Comparison of ENCODE assay signal across 8 mouse cellular contexts in the genomic region with DNA sequence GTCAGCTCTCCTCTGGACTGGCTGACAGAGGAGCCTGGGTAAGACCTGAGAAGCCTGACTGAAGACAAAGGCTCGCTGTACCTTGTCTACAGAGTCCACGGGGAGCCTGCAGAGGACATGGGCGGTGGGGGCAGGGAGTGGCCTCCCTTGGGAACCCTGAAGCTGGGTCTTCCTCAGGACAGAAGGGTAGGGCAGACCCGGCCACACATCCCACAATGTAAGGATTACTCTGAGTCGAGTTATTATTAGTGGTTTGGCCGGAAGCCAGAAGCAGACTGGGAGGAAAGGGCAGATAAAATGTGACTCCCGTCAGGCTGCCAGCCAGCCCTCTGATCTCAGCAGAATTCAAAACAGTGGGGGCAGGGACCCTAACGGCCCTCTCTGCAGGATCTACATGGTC. TPM values are rescaled to one million over a fixed set of nuclear protein-coding genes. Genes with fewer than 3 reads are reported as not detected.
DNase-seq lines count a peak whose midpoint lies in the region; ATAC-seq and TF ChIP-seq lines count a peak whose summit lies in the region.

No protein-coding gene starts in this region.

- TF ChIP-seq POLR2A in liver, adult 2 months (IDR thresholded peaks at IDR 0.05; ENCODE audit: extremely low read depth, insufficient read depth, low read length) = no peak

- peak overlapping the region; percentile 37 for H3K9ac ChIP-seq in hindbrain, embryonic 14.5 days
- H3K9ac ChIP-seq in liver, adult 2 months (ENCODE audit: low read depth, low read length) = peak overlapping the region; percentile 10; the same call in 1 of the 2 replicates
- H3K9ac ChIP-seq in midbrain, postnatal 0 days (replicated peaks; ENCODE audit: low read length, poor library complexity, severe bottlenecking) = no peak overlapping the region

- DNase-seq in 416B (ENCODE audit: low read depth) = peak; percentile 90
- peak; percentile 25 for DNase-seq in c-Kit-positive CD71-negative TER-119-negative erythroid progenitor cells, embryonic 14.5 days (ENCODE audit: low read depth)
- DNase-seq in gastrocnemius, adult 2 months = peak; percentile 87
- peak; percentile 66 for DNase-seq in hindbrain, embryonic 14.5 days (ENCODE audit: low spot score)
- DNase-seq in liver, adult 2 months (ENCODE audit: extremely low read depth, low read depth, low spot score) = peak; percentile 67
- DNase-seq in midbrain, postnatal 0 days (ENCODE audit: low spot score) = peak; percentile 52
- no peak for DNase-seq in frontal cortex, adult 2 months (ENCODE audit: extremely low spot score in 1 of 2, low spot score in 1 of 2)
- DNase-seq in right cerebral cortex, adult 18-20 months = no peak

- intact Hi-C loops in gastrocnemius, adult 2 months (cut with DNase I) = no loop called here

- TF ChIP-seq CTCF in gastrocnemius, adult 2 months (IDR thresholded peaks at IDR 0.05) = no peak
- TF ChIP-seq CTCF in liver, adult 2 months (IDR thresholded peaks at IDR 0.05; ENCODE audit: low read depth, low read length) = no peak
- TF ChIP-seq CTCF in midbrain, postnatal 0 days (IDR thresholded peaks at IDR 0.05) = no peak

- H3K36me3 ChIP-seq in hindbrain, embryonic 14.5 days (replicated peaks; ENCODE audit: control insufficient read depth, insufficient read depth) = no peaks in the 10 kb centered on the region
- no peaks in the 10 kb centered on the region for H3K36me3 ChIP-seq in liver, adult 2 months (ENCODE audit: control insufficient read depth, insufficient read depth, low read length)
- H3K36me3 ChIP-seq in midbrain, postnatal 0 days (ENCODE audit: insufficient read depth, low read length) = no peaks in the 10 kb centered on the region

- H3K27ac ChIP-seq in gastrocnemius, adult 2 months = peak overlapping the region; percentile 88
- H3K27ac ChIP-seq in hindbrain, embryonic 14.5 days = peak overlapping the region; percentile 68; the same call in 1 of the 2 replicates
- H3K27ac ChIP-seq in liver, adult 2 months (replicated peaks; ENCODE audit: insufficient read depth, low read depth, low read length) = peak overlapping the region; percentile 68
- H3K27ac ChIP-seq in midbrain, postnatal 0 days (ENCODE audit: low read depth, low read length) = peak overlapping the region; percentile 59; the same call in 1 of the 2 replicates

- H3K27me3 ChIP-seq in hindbrain, embryonic 14.5 days (ENCODE audit: control insufficient read depth, insufficient read depth, low read length) = no peaks in the 10 kb centered on the region
- H3K27me3 ChIP-seq in liver, adult 2 months (ENCODE audit: control insufficient read depth, insufficient read depth, low read length) = no peaks in the 10 kb centered on the region
- H3K27me3 ChIP-seq in midbrain, postnatal 0 days (ENCODE audit: insufficient read depth, low read length) = no peaks in the 10 kb centered on the region

- under 1% methylated on average over 8 of the region's 8 CpGs for WGBS in hindbrain, embryonic 14.5 days
- 1% methylated on average over 8 of the region's 8 CpGs for WGBS in liver, adult 2 months
- WGBS in midbrain, postnatal 0 days = 4% methylated on average over 8 of the region's 8 CpGs

- ATAC-seq in hindbrain, embryonic 14.5 days (ENCODE audit: low FRiP score) = no peak
- no peak for ATAC-seq in midbrain, postnatal 0 days (ENCODE audit: low FRiP score)

- H3K4me3 ChIP-seq in gastrocnemius, adult 2 months = peak overlapping the region; percentile 54
- no peak overlapping the region for H3K4me3 ChIP-seq in hindbrain, embryonic 14.5 days (replicated peaks; ENCODE audit: low read length)
- no peak overlapping the region for H3K4me3 ChIP-seq in liver, adult 2 months (ENCODE audit: insufficient read depth, low read depth, low read length)
- H3K4me3 ChIP-seq in midbrain, postnatal 0 days (ENCODE audit: low read depth, low read length) = no peak overlapping the region

- no peaks in the 10 kb centered on the region for H3K9me3 ChIP-seq in hindbrain, embryonic 14.5 days (ENCODE audit: control insufficient read depth, low read length)
- no peaks in the 10 kb centered on the region for H3K9me3 ChIP-seq in midbrain, postnatal 0 days (ENCODE audit: low read length)

- peaks cover 76% of the 10 kb centered on the region for H3K4me1 ChIP-seq in hindbrain, embryonic 14.5 days (replicated peaks; ENCODE audit: control insufficient read depth, insufficient read depth, low read length)
- peaks cover 31% of the 10 kb centered on the region for H3K4me1 ChIP-seq in liver, adult 2 months (ENCODE audit: control insufficient read depth, insufficient read depth, low read length)
- H3K4me1 ChIP-seq in midbrain, postnatal 0 days (ENCODE audit: insufficient read depth, low read length) = peaks cover 36% of the 10 kb centered on the region

- H3K79me2 ChIP-seq in liver, adult 2 months (ENCODE audit: control insufficient read depth, insufficient read depth, low read length) = peaks cover 46% of the 10 kb centered on the region

- H3K4me2 ChIP-seq in hindbrain, embryonic 14.5 days (replicated peaks) = no peak overlapping the region
- H3K4me2 ChIP-seq in midbrain, postnatal 0 days (ENCODE audit: low read depth, low read length, poor library complexity, severe bottlenecking) = peak overlapping the region; percentile 26; the same call in 1 of the 2 replicates

RNA-seq across cellular contexts. Expression of a gene that starts 30.4 kb away (rescaled TPM):
- total RNA-seq in gastrocnemius, adult 2 months (2021) = 10 to 100 TPM; 30.1 to 33.4 TPM
- polyA plus RNA-seq in hindbrain, embryonic 14.5 days (2014; fragmentation: Nextera tagmentation; extraction: Ambion mirVana) = 13.9 and 16.5 TPM in 2 replicates
- 4.1 and 7.1 TPM in 2 replicates for total RNA-seq in liver, adult 2 months (2014; rRNA removed)
- 15.2 and 18.6 TPM in 2 replicates for polyA plus RNA-seq in liver, adult 2 months (2012; rRNA removed)
- 69.1 and 89.6 TPM in 2 replicates for total RNA-seq in midbrain, postnatal 0 days (2014; rRNA removed)
- polyA plus RNA-seq in midbrain, postnatal 0 days (2015; fragmentation: Nextera tagmentation; extraction: Ambion mirVana) = 16.6 and 19.9 TPM in 2 replicates
- 44.2 and 44.8 TPM in 2 replicates for polyA plus RNA-seq in frontal cortex, adult 2 months (2012; rRNA removed)

Comparison
In these comparisons a context has a peak if more than half of its experiments do, and no peak if none do; other contexts are left out.
1. DNase-seq: peak in 416B (single experiment), c-Kit-positive CD71-negative TER-119-negative erythroid progenitor cells, embryonic 14.5 days (single experiment), gastrocnemius, adult 2 months (single experiment), hindbrain, embryonic 14.5 days (single experiment), liver, adult 2 months (single experiment) and midbrain, postnatal 0 days (single experiment); none in frontal cortex, adult 2 months (0 of 2) and right cerebral cortex, adult 18-20 months (single experiment).
2. Peak in every context shown above with its lines, with median percentiles within 50 percentile points of each other: H3K27ac ChIP-seq.